Mouse (Mus musculus): Measurements from ENCODE around the gene Birc2.

- TF ChIP-seq CTCF (IDR thresholded peaks at IDR 0.05; ENCODE audit: low read depth, low read length) (no peak), TAL1 (conservative IDR thresholded peaks at IDR 0.05; ENCODE audit: low read depth, low read length) (no peak), GATA1 (IDR thresholded peaks at IDR 0.05; ENCODE audit: borderline replicate concordance, low read length) (no peak)
Observed at GRCm38 (mm10) chr9:7868838-7869491, 32.1 kb upstream of the Birc2 start.

Data from G1E (cell line).